Mouse (Mus musculus) liver, embryonic 15.5 days (tissue): ENCODE data around the gene Art3. TPM values are rescaled to one million over a fixed set of nuclear protein-coding genes. Genes with fewer than 3 reads are reported as not detected.

Experiments
- ATAC-seq: fragments of 200-750 bp; cut with Nextera tagmentation; 2 replicates; pipeline ENCODE4 v1.8.0; 2017; ENCODE audit warnings: moderate number of reproducible peaks, mild to moderate bottlenecking, moderate library complexity; ENCODE audit not compliant: insufficient read depth
- H3K27ac ChIP-seq: fragments of 300-500 bp; sonication (generic); replicated peaks from 2 replicates; pipeline ENCODE4 v1.5.1; 2015; ENCODE audit warnings: mild to moderate bottlenecking, inconsistent platforms
- H3K27me3 ChIP-seq: fragments of 300-500 bp; sonication (generic); 2 replicates; pipeline ENCODE4 v1.6.1; 2015; ENCODE audit warnings: mild to moderate bottlenecking, inconsistent platforms
- H3K36me3 ChIP-seq: fragments of 300-500 bp; sonication (generic); replicated peaks from 2 replicates; pipeline ENCODE4 v1.6.1; 2015; ENCODE audit warnings: moderate library complexity, mild to moderate bottlenecking, inconsistent platforms
- H3K4me1 ChIP-seq: fragments of 300-500 bp; sonication (generic); replicated peaks from 2 replicates; pipeline ENCODE4 v1.6.1; 2015; ENCODE audit warnings: inconsistent platforms
- H3K4me2 ChIP-seq: fragments of 300-500 bp; sonication (generic); 2 replicates; pipeline ENCODE4 v1.6.1; 2015; ENCODE audit warnings: moderate library complexity, mild to moderate bottlenecking, inconsistent platforms
- H3K4me3 ChIP-seq: fragments of 300-500 bp; sonication (generic); replicated peaks from 2 replicates; pipeline ENCODE4 v1.5.1; 2015; ENCODE audit warnings: mild to moderate bottlenecking, inconsistent platforms
- H3K9ac ChIP-seq: fragments of 300-500 bp; sonication (generic); 2 replicates; pipeline ENCODE4 v1.6.1; 2015; ENCODE audit warnings: moderate library complexity, mild to moderate bottlenecking, inconsistent platforms
- H3K9me3 ChIP-seq: fragments of 300-500 bp; sonication (generic); replicated peaks from 2 replicates; pipeline ENCODE4 v1.6.1; 2016; ENCODE audit warnings: inconsistent platforms
- WGBS: fragments of 180-500 bp; shearing (Covaris S2); methylation state at CpG from one replicate; pipeline ENCODE4 v1.1.7; 2015; ENCODE audit warnings: mixed read lengths; ENCODE audit not compliant: insufficient replicate concordance; 5-methylcytosine and 5-hydroxymethylcytosine counted together
- polyA plus RNA-seq: library from polyadenylated mRNA; unstranded; fragments of >200 nt; fragmentation: Nextera tagmentation; extraction: Ambion mirVana; gene quantifications from 2 replicates; pipeline ENCODE4 v1.2.1, GENCODE M21; 2015

The Art3 gene
- polyA plus RNA-seq: 1.2 and 1.4 TPM in 2 replicates

GRCm38 (mm10) chr5:92331635-92332338, at the start of gene Art3:
Gene Art3, plus strand, starts transcription at chr5:92331827.
- 83% methylated on average over 17 of the region's 17 CpGs for WGBS
- no peak within 1 kb of the TSS for H3K4me2 ChIP-seq
- ATAC-seq: no peak
- H3K4me3 ChIP-seq: no peak within 1 kb of the TSS
- no peaks in the 10 kb centered on the region for H3K36me3 ChIP-seq
- no peaks in the 10 kb centered on the region for H3K9me3 ChIP-seq
- peaks cover 4% of the 10 kb centered on the region; the same call in 1 of the 2 replicates for H3K27me3 ChIP-seq
- H3K4me1 ChIP-seq: 0 out of 2 replicates have a peak, but pooled peaks cover 2% of the 10 kb centered on the region
- peak within 1 kb of the TSS; percentile 33; the same call in 1 of the 2 replicates for H3K27ac ChIP-seq
- H3K9ac ChIP-seq: no peak within 1 kb of the TSS

- no peak for ATAC-seq
- peak overlapping the region; percentile 46; the same call in 1 of the 2 replicates for H3K4me2 ChIP-seq
- peak overlapping the region; percentile 45; the same call in 1 of the 2 replicates for H3K27ac ChIP-seq
- no peak overlapping the region for H3K4me3 ChIP-seq
- H3K4me1 ChIP-seq: peaks cover 43% of the 10 kb centered on the region
- 70% methylated on average over 4 of the region's 4 CpGs for WGBS
- H3K27me3 ChIP-seq: peaks cover 6% of the 10 kb centered on the region
- no peaks in the 10 kb centered on the region for H3K9me3 ChIP-seq
- peaks cover 22% of the 10 kb centered on the region for H3K36me3 ChIP-seq
- no peak overlapping the region for H3K9ac ChIP-seq
Measured at GRCm38 (mm10) chr5:92282571-92282970, 49.1 kb upstream of the Art3 start.

GRCm38 (mm10) chr5:92283107-92283506, 48.5 kb upstream of the Art3 start:
- H3K4me3 ChIP-seq: no peak overlapping the region
- ATAC-seq: peak; percentile 53
- no peak overlapping the region for H3K9ac ChIP-seq
- no peaks in the 10 kb centered on the region for H3K9me3 ChIP-seq
- 21% methylated on average over 3 of the region's 3 CpGs for WGBS
- peaks cover 27% of the 10 kb centered on the region for H3K36me3 ChIP-seq
- H3K27ac ChIP-seq: peak overlapping the region; percentile 45
- H3K27me3 ChIP-seq: peaks cover 3% of the 10 kb centered on the region; the same call in 1 of the 2 replicates
- peaks cover 38% of the 10 kb centered on the region for H3K4me1 ChIP-seq
- peak overlapping the region; percentile 46 for H3K4me2 ChIP-seq

GRCm38 (mm10) chr5:92287840-92288239, 43.8 kb upstream of the Art3 start:
- no peak overlapping the region for H3K27ac ChIP-seq

GRCm38 (mm10) chr5:92291652-92292414, 39.8 kb upstream of the Art3 start:
- Histone ChIP-seq H3K4me3 (no peak overlapping the region), H3K27me3 (no peaks in the 10 kb centered on the region), H3K27ac (0 out of 2 replicates have a peak overlapping the region, but pooled peaks have one; percentile 19), H3K4me2 (no peak overlapping the region), H3K4me1 (peaks cover 8% of the 10 kb centered on the region; the same call in 1 of the 2 replicates), H3K9ac (no peak overlapping the region), H3K9me3 (no peaks in the 10 kb centered on the region), H3K36me3 (peaks cover 74% of the 10 kb centered on the region)
- no peak for ATAC-seq
- 72% methylated on average over 6 of the region's 6 CpGs for WGBS

More at GRCm38 (mm10) chr5:92287840-92288239, 43.8 kb upstream of the Art3 start:
- peaks cover 23% of the 10 kb centered on the region for H3K4me1 ChIP-seq
- no peak for ATAC-seq
- no peak overlapping the region for H3K9ac ChIP-seq
- no peaks in the 10 kb centered on the region for H3K9me3 ChIP-seq
- H3K27me3 ChIP-seq: no peaks in the 10 kb centered on the region
- no peak overlapping the region for H3K4me3 ChIP-seq
- no peak overlapping the region for H3K4me2 ChIP-seq
- H3K36me3 ChIP-seq: peaks cover 65% of the 10 kb centered on the region
- 71% methylated on average over 6 of the region's 6 CpGs for WGBS

- Histone ChIP-seq H3K27ac (no peak overlapping the region), H3K9me3 (no peaks in the 10 kb centered on the region), H3K9ac (no peak overlapping the region), H3K36me3 (peaks cover 74% of the 10 kb centered on the region), H3K4me2 (no peak overlapping the region), H3K27me3 (no peaks in the 10 kb centered on the region), H3K4me1 (peaks cover 8% of the 10 kb centered on the region; the same call in 1 of the 2 replicates), H3K4me3 (no peak overlapping the region)
- 71% methylated on average over 2 of the region's 2 CpGs for WGBS
- ATAC-seq: no peak
Measured at GRCm38 (mm10) chr5:92294525-92294924, 37.1 kb upstream of the Art3 start.

GRCm38 (mm10) chr5:92302149-92302840, 29.3 kb upstream of the Art3 start:
- Histone ChIP-seq H3K9ac (no peak overlapping the region), H3K4me2 (no peak overlapping the region), H3K4me3 (no peak overlapping the region), H3K9me3 (no peaks in the 10 kb centered on the region), H3K36me3 (peaks cover 84% of the 10 kb centered on the region), H3K27me3 (no peaks in the 10 kb centered on the region), H3K4me1 (no peaks in the 10 kb centered on the region), H3K27ac (no peak overlapping the region)
- 77% methylated on average over 13 of the region's 13 CpGs for WGBS
- no peak for ATAC-seq

GRCm38 (mm10) chr5:92304291-92304690, 27.3 kb upstream of the Art3 start:
- Histone ChIP-seq H3K4me1 (peaks cover 15% of the 10 kb centered on the region), H3K4me3 (no peak overlapping the region), H3K36me3 (peaks cover 67% of the 10 kb centered on the region), H3K27ac (no peak overlapping the region), H3K4me2 (no peak overlapping the region), H3K9ac (no peak overlapping the region), H3K27me3 (no peaks in the 10 kb centered on the region), H3K9me3 (no peaks in the 10 kb centered on the region)
- 71% methylated on average over 3 of the region's 3 CpGs for WGBS
- no peak for ATAC-seq

- H3K4me3 ChIP-seq: peak within 1 kb of the TSS; percentile 75
- peak within 1 kb of the TSS; percentile 63 for H3K9ac ChIP-seq
- H3K4me2 ChIP-seq: peak within 1 kb of the TSS; percentile 87
- no peaks in the 10 kb centered on the region for H3K9me3 ChIP-seq
- H3K27ac ChIP-seq: peak within 1 kb of the TSS; percentile 33
- H3K36me3 ChIP-seq: peaks cover 15% of the 10 kb centered on the region
- H3K27me3 ChIP-seq: no peaks in the 10 kb centered on the region
- ATAC-seq: peak; percentile 86
- WGBS: 2% methylated on average over 41 of the region's 41 CpGs
- peaks cover 39% of the 10 kb centered on the region for H3K4me1 ChIP-seq
Measured at GRCm38 (mm10) chr5:92309681-92310511, 21.7 kb upstream of the Art3 start, which contains the start of gene Sdad1. Gene Sdad1, minus strand, starts transcription at chr5:92310479.

- no peak for ATAC-seq
- peak overlapping the region; percentile 17; the same call in 1 of the 2 replicates for H3K4me2 ChIP-seq
- H3K4me1 ChIP-seq: peaks cover 40% of the 10 kb centered on the region
- no peaks in the 10 kb centered on the region for H3K27me3 ChIP-seq
- no peak overlapping the region for H3K27ac ChIP-seq
- no peaks in the 10 kb centered on the region for H3K9me3 ChIP-seq
- H3K36me3 ChIP-seq: no peaks in the 10 kb centered on the region
- 13% methylated on average over 13 of the region's 13 CpGs for WGBS
- no peak overlapping the region for H3K9ac ChIP-seq
- no peak overlapping the region for H3K4me3 ChIP-seq
Measured at GRCm38 (mm10) chr5:92312046-92312715, 19.4 kb upstream of the Art3 start.
